Mouse (Mus musculus) lung, postnatal 4 days (tissue): ENCODE measurements around the gene Gm6040.

Experiments used
- DNase-seq, 2 experiments: peaks; one replicate each; pipeline ENCODE4 v3.0.0; 2021

Gene Gm6040

DNA sequence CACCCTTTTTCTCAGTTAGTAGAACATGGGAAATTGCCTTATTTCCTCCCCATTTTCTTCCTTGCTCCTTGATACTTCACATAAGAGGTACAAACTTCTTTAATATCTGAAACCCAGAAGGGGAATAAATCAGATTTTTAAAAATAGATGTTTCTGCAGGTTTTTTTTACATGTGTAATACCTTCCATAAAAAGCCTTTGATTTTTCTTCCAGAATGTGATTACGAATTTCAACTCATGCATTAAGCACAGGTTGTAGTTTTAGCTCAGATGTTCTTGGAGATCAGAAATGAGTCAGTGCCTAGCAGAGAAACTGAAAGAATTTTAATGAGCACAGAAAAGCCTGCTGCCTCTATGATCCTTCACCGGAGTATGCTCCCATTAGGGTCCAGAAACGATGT lies at the start of gene Gm6040:
Gm6040 (minus strand) TSS at position 101 of the 400 bp plus-strand sequence.
- DNase-seq = no peak

DNA sequence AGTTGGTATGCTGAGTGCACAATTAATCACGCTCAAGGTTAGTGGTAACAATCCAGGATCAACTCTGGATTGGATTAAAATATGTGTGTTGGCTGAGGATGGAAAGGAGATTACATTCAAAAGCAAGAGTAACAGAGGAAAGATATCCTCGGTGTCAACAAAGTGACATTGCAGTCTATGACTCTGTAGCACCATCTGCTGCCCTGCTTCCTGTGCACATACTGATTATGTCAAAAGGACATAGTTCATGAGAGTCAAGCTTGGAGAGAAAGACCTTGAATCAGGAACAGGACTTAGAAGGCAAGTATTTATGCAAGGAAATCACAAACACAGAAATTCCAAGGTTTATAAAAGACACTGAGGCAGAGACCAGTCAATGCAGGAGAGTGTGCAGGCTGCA lies 42.7 kb upstream of the Gm6040 start:
- no peak for DNase-seq

DNA sequence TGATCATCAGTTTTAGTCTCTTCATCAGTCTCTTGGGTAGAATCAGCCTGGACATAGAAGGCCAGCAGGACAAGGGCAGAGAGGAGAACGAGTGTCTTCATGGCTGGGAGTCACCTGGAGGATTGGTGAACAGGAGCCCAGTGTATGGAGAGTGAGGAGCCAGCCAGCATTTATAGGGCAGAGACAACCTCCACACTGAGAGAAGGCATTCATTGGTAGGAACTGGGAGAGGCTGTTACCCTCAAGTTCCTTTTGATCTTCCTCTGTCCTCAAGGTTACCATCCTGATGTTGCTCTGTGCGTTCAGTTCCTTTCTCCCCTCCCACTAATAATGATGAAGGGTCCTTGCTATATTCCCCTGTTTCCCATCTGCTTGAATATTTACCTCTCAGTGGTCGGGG lies 22.7 kb upstream of the Gm6040 start, which contains the start of gene AY761185:
AY761185 (minus strand) TSS at position 101 of the 400 bp plus-strand sequence.
- no peak for DNase-seq

DNA sequence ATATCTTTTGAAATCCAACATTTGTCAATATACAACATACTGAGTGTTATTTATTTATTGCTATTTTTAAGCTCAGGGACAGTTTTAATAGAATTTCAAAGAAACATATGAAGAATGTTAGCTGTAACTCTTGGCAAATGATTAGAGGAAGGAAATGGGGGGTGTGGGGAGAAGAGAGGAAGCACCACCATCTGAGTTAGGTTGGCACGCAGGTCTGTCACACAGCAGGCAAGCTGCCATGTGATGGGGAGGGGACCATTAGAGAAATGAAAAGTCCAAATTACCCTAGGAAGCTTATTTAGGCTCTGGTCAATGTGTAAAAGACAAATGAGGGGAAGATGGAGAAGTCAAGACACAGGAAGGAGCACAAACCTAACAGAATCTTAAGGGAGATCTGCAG lies 9.6 kb downstream of the Gm6040 start:
- no peak for DNase-seq

DNA sequence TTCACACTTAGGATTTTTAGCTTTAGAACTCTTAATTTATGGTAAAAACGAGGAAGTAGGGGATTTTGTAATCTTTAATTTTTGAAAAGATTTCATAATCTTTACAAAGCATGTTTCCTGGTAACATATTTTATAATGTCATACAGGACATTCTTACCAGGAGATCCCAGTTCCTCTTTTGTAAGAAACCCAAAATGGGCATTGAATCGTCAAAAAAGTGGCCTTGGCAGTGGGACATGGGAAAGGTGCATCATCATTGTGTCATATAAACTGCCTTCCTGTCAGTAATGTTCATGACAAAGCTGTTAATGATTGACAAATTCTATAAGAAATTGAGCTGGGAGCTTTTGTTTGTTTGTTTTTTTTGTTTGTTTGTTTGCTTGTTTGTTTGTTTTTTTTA lies 13.6 kb downstream of the Gm6040 start:
- DNase-seq = no peak

DNA sequence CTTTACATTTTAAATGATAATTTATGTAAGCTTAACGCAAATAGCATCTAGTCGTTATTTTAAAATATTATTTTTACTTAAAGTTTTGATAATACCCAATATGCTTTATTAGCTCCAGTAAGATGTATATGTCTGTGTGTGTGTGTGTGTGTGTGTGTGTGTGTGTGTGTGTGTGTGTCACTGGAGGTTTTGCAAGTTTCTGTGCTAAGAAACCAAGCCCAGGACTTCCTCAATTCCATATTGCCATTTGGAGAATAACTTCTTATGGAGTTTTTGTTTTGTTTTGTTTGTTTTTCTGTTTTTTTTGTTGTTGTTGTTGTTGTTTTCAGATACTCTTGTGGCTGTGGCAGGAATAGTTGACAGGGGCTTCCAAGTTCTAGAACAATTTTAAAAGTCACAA lies 14.8 kb downstream of the Gm6040 start:
- no peak for DNase-seq

DNA sequence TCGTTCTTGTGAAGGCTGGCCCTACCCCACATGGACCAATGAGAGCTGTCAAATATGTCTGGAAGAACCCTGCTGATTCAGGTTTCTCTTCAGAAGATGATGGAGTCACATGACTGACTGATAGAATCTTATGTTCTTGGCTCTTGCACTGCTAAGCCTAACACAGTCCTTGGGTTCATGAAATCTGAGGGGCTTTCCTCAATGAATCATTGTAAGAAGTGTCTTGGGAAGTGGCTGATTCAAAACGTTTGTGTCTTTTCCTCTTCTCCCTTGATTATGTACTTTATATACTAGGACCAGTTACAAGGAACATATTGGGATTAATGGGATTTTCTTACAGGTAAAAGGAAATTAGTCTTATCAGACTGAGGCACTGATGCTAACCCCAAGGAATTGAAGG lies 19.3 kb downstream of the Gm6040 start, which contains the start of gene Gm15056:
Gm15056 (minus strand) TSS at position 101 of the 400 bp plus-strand sequence.
- no peak for DNase-seq

DNA sequence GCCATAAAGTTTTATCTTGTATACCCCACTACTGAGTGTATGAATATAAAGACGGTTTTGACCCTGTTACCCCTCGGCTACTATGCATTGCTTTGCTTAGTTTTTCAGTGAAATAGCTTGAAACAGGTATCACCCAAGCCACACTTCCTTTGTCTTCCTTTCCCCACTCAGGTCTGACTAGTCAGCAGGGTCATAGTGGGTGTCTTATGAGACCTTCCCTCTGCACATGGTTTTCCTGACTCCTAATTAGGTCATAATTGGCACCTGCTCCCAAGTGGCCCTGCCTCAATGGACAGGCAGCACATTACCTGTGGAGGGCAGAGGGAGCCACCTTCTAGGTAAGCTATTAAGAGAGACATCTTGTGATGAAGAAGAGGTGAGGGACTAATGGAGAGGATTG lies 29.5 kb downstream of the Gm6040 start, which contains the start of gene Defb33:
Defb33 (plus strand) TSS at position 301 of the 400 bp plus-strand sequence.
- DNase-seq = no peak

DNA sequence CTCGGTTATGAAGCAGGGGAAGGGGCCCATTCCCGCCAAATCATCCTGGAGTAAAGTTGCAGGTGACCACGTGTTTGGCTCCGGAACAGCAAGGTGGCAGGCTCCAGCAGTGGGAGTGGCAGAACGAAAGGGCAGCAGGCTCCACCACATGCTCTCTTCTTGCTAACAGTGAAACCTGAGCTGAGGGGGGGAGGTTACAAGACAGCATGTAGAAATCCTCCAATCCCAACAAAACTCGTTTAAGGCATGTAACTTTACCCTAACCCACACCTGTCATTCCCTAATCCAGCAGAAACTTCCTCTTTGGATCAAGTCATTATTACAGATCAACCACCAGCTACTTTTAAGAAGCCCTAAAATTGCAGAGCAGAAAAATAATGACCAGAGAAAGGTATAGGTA lies 47.3 kb downstream of the Gm6040 start:
- DNase-seq = no peak
